Comparison of ENCODE assay signal across 29 mouse cellular contexts in the genomic region with DNA sequence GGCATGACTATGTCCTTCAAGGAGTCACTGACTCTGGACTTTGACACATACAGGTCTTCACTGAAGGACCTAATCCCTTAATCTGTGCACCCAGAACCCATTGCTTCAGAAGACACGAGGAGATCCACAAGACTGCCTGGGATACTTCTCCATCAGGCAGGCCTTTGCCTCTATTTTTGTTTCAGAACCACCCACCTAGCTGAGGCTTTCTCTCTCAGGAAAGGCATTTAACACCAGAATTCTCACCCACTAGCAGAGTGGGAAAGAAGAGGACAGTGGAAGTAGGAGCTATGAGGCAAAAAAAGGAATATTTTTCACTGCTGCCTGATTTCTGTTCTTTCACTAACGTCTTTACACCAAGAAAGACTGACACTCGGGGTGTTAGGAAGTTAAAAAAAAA. TPM values are rescaled to one million over a fixed set of nuclear protein-coding genes. Genes with fewer than 3 reads are reported as not detected.
DNase-seq lines count a peak whose midpoint lies in the region; ATAC-seq and TF ChIP-seq lines count a peak whose summit lies in the region.
"Had no signal": no experiment of that assay in that cellular context is flagged by ENCODE, and none has a peak within 500 bp of the region (broad histone marks: within the 10 kb centered on the region; RNA-seq: fewer than 3 reads in every experiment).

No protein-coding gene starts in this region.

- no peak for TF ChIP-seq CTCF in layer of hippocampus, adult 2 months (conservative IDR thresholded peaks at IDR 0.05)

- intact Hi-C loops in heart, postnatal 25 days (cut with DNase I): no loop called here

- no peak overlapping the region for H3K4me3 ChIP-seq in layer of hippocampus, adult 2 months
- no peak overlapping the region for H3K4me3 ChIP-seq in hindbrain, embryonic 13.5 days
- H3K4me3 ChIP-seq: embryonic facial prominence, embryonic 13.5 days; forebrain, embryonic 10.5 days; heart, embryonic 10.5 days; liver, embryonic 12.5 days had no signal

- no peaks in the 10 kb centered on the region for H3K9me3 ChIP-seq in hindbrain, embryonic 13.5 days
- H3K9me3 ChIP-seq: embryonic facial prominence, embryonic 13.5 days; forebrain, embryonic 10.5 days; heart, embryonic 10.5 days; liver, embryonic 12.5 days had no signal

- no peak overlapping the region for H3K9ac ChIP-seq in hindbrain, embryonic 13.5 days
- H3K9ac ChIP-seq: embryonic facial prominence, embryonic 13.5 days; hindbrain, embryonic 14.5 days; liver, embryonic 12.5 days; liver, postnatal 0 days had no signal

- no peak overlapping the region for H3K4me2 ChIP-seq in hindbrain, embryonic 13.5 days
- H3K4me2 ChIP-seq: embryonic facial prominence, embryonic 13.5 days; hindbrain, embryonic 14.5 days; liver, embryonic 12.5 days had no signal

- 86% methylated on average over 3 of the region's 3 CpGs for WGBS in hindbrain, embryonic 13.5 days

- H3K36me3 ChIP-seq in hindbrain, embryonic 13.5 days: no peaks in the 10 kb centered on the region
- H3K36me3 ChIP-seq: embryonic facial prominence, embryonic 13.5 days; forebrain, embryonic 10.5 days; heart, embryonic 10.5 days; liver, embryonic 12.5 days had no signal

- DNase-seq in layer of hippocampus, adult 2 months (ENCODE audit: low spot score in 2 of 2): peak in 1 of 2 experiments; percentile 18
- no peak for DNase-seq in layer of hippocampus, postnatal 14 days (ENCODE audit: low spot score in 2 of 2)
- peak; percentile 44 for DNase-seq in right cerebral cortex, postnatal 25 days
- DNase-seq in right cerebral cortex, postnatal 4 days: no peak
- peak; percentile 65 to 81 for DNase-seq in left cerebral cortex, adult 9 months (ENCODE audit: low spot score in 2 of 2)
- peak; percentile 93 for DNase-seq in telencephalon, adult 2 months (ENCODE audit: low read depth, low spot score)
- DNase-seq in heart, postnatal 25 days (ENCODE audit: low spot score): no peak
- DNase-seq: adrenal gland, postnatal 10 days; cerebellum, adult 11-12 months; cerebellum, adult 9-11 months; gastrocnemius, postnatal 25 days; heart, adult 11 months; heart, postnatal 4 days; kidney, adult 9 months; kidney, postnatal 14 days; liver, postnatal 0 days; lung, postnatal 36 days; midbrain, embryonic 14.5 days; thymus, adult 2 months; thymus, postnatal 4 days had no signal

- H3K27me3 ChIP-seq in hindbrain, embryonic 13.5 days: 0 out of 2 replicates have a peak, but pooled peaks cover 4% of the 10 kb centered on the region
- H3K27me3 ChIP-seq: embryonic facial prominence, embryonic 13.5 days; liver, embryonic 12.5 days had no signal

- H3K4me1 ChIP-seq in hindbrain, embryonic 13.5 days (replicated peaks): no peaks in the 10 kb centered on the region
- H3K4me1 ChIP-seq: embryonic facial prominence, embryonic 13.5 days; forebrain, embryonic 10.5 days; heart, embryonic 10.5 days; liver, embryonic 12.5 days had no signal

- no peak for ATAC-seq in hindbrain, embryonic 13.5 days (ENCODE audit: low FRiP score)
- ATAC-seq: forebrain, embryonic 16.5 days; intestine, postnatal 0 days; liver, embryonic 12.5 days; liver, postnatal 0 days; Patski had no signal

- peak overlapping the region; percentile 36; the same call in 1 of the 2 replicates for H3K27ac ChIP-seq in layer of hippocampus, adult 2 months
- H3K27ac ChIP-seq in hindbrain, embryonic 13.5 days: no peak overlapping the region
- H3K27ac ChIP-seq: embryonic facial prominence, embryonic 13.5 days; forebrain, embryonic 10.5 days; heart, embryonic 10.5 days; hindbrain, embryonic 14.5 days; liver, embryonic 12.5 days had no signal

RNA-seq across cellular contexts. Expression of a gene that starts 25.2 kb away (rescaled TPM):
- 10 to 100 TPM; 20.0 to 20.7 TPM for total RNA-seq in layer of hippocampus, adult 2 months (2021)
- total RNA-seq in layer of hippocampus, postnatal 14 days (2021): 10 to 100 TPM; 17.4 to 18.4 TPM
- polyA plus RNA-seq in hindbrain, embryonic 13.5 days (2015; fragmentation: Nextera tagmentation; extraction: Ambion mirVana): 28.3 and 33.3 TPM in 2 replicates
- 10 to 100 TPM; 12.7 to 16.7 TPM for total RNA-seq in heart, postnatal 25 days (2021)

RNA-seq across cellular contexts. Expression of a gene that starts 29.2 kb away (rescaled TPM):
- total RNA-seq in layer of hippocampus, adult 2 months (2021): 10 to 100 TPM; 39.3 to 43.0 TPM
- 10 to 100 TPM; 38.3 to 41.4 TPM for total RNA-seq in layer of hippocampus, postnatal 14 days (2021)
- polyA plus RNA-seq in hindbrain, embryonic 13.5 days (2015; fragmentation: Nextera tagmentation; extraction: Ambion mirVana): 29.9 and 31.8 TPM in 2 replicates
- total RNA-seq in heart, postnatal 25 days (2021): 10 to 100 TPM; 12.4 to 13.3 TPM

Comparison
In these comparisons a context has a peak if more than half of its experiments do, and no peak if none do; other contexts are left out.
1. DNase-seq: peak in right cerebral cortex, postnatal 25 days (single experiment), left cerebral cortex, adult 9 months (2 of 2) and telencephalon, adult 2 months (single experiment); none in layer of hippocampus, postnatal 14 days (0 of 2), right cerebral cortex, postnatal 4 days (single experiment) and heart, postnatal 25 days (single experiment).